Mouse (Mus musculus): Measurements from ENCODE around the gene Ank2. TPM values are rescaled to one million over a fixed set of nuclear protein-coding genes. Genes with fewer than 3 reads are reported as not detected.

Gene Ank2
- polyA plus RNA-seq, 1 experiment from 2014 or later = 0.46 TPM

- Histone ChIP-seq H3K36me3 (ENCODE audit: inconsistent target) (no peaks in the 10 kb centered on the region), H3K27ac (no peak overlapping the region), H3K79me2 (ENCODE audit: inconsistent target) (no peaks in the 10 kb centered on the region), H3K4me3 (ENCODE audit: inconsistent target) (no peak overlapping the region)
- WGBS (ENCODE audit: missing documents) = 92% methylated on average over 1 of the region's 1 CpGs
These were observed 330.0 kb downstream of the Ank2 start for GRCm38 (mm10) chr3:127169114-127169513.

- Histone ChIP-seq H3K79me2 (ENCODE audit: inconsistent target) (no peaks in the 10 kb centered on the region), H3K4me3 (ENCODE audit: inconsistent target) (no peak overlapping the region), H3K36me3 (ENCODE audit: inconsistent target) (no peaks in the 10 kb centered on the region), H3K27ac (no peak overlapping the region)
- 65% methylated on average over 3 of the region's 3 CpGs for WGBS (ENCODE audit: missing documents)
These were observed 335.4 kb downstream of the Ank2 start for GRCm38 (mm10) chr3:127163749-127164148.

DNA sequence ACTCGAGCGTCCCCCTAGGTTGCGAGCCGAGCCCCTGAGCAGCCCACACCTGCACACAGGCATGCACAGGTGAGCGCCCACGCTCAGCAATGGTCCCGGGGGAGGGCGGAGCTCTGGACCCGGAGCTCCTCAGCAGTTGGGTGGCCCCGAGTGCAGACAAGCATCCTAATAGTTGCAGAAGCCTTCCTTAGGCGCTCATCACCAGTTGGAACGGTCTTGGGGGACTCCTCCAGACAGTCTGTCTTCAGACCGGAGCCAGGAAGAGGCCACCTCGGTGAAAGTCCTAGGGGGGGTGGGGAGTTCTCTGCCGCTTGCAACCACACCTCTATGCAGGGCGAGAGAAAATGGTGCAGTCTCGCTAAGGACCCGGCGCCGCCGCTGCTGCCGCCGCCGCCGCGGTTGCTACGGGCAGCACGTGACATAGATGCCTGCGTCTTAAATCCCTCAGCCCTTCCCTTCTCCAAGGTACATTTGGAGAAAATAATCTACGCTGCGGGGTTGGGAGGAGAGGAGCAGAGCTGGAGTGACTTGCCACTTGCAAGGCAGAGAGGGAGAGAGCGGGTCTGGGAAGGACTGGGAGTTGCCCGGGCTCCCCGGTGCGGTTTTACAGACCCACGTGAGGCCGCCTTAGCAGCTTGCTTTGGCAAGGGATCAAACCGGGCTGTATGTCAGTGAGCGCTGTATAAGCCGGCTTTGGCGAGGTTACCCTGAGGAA, 337.0 kb downstream of the Ank2 start:
- Histone ChIP-seq H3K27ac (no peak overlapping the region), H3K4me3 (ENCODE audit: inconsistent target) (no peak overlapping the region), H3K79me2 (ENCODE audit: inconsistent target) (no peaks in the 10 kb centered on the region), H3K36me3 (ENCODE audit: inconsistent target) (no peaks in the 10 kb centered on the region)
- WGBS (ENCODE audit: missing documents) = 2% methylated on average over 38 of the region's 41 CpGs

DNA sequence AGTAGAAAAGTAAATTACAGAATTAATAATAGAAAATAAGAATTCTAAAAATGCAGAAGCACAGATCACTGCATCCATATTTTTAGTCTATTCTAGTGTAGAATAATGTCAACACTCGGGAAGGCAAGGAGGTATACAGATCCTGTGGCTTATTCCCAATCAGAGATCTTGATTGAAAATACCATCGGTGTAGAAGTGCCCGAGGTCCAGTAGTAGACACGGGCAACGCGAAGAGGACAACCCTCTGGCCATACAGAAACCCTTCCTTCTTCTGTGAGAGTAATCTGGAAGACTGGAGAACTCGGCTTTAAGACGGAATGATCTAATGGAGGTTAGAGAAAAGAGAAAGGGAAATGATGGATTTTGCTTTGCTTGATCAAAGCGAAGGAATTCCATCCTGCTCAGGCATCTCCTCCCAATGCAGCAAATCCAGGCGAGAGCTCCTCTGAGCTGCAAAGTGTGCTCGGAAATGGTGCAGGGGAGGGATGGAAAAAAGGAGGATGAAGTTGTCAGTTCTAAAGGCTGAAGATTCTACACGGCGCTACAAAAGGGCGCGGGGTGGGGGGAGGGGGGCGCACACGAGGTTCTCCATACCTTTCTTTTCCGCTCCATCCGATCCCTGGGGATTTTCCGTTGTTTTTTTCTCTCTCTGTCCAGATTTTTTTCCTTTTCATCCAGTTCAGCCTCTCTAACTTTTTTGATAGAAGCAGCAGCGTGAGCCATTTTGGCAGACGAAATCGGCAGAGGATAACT, 337.9 kb downstream of the Ank2 start:
- H3K79me2 ChIP-seq (ENCODE audit: inconsistent target) = no peaks in the 10 kb centered on the region
- WGBS (ENCODE audit: missing documents) = 20% methylated on average over 14 of the region's 23 CpGs
- H3K4me3 ChIP-seq (ENCODE audit: inconsistent target) = no peak overlapping the region
- H3K27ac ChIP-seq = no peak overlapping the region
- H3K36me3 ChIP-seq (ENCODE audit: inconsistent target) = no peaks in the 10 kb centered on the region

- WGBS (ENCODE audit: missing documents) = 84% methylated on average over 3 of the region's 3 CpGs
- Histone ChIP-seq H3K27ac (no peak overlapping the region), H3K4me3 (ENCODE audit: inconsistent target) (no peak overlapping the region), H3K79me2 (ENCODE audit: inconsistent target) (no peaks in the 10 kb centered on the region), H3K36me3 (ENCODE audit: inconsistent target) (no peaks in the 10 kb centered on the region)
These were observed 341.4 kb downstream of the Ank2 start for GRCm38 (mm10) chr3:127157706-127158105.

DNA sequence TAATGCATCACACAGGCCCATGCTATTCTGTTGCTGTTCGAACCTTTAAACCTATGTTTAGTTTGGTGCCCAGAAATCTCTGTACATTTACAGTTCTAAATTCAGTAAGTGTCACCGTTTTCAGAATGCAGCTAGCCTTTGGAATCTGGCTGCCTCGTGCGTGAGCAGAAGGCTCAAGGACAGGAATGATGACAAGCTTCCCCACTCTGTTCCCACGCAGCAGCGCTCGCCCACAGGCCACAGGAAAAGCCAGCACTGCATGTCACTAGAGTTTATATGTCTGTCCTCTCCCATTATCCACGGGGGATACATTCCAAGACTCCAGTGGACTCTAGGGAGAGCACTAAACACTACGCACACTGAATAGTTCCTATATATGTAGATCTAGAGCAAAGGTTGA, 343.1 kb downstream of the Ank2 start:
- H3K36me3 ChIP-seq (ENCODE audit: inconsistent target) = no peaks in the 10 kb centered on the region
- H3K27ac ChIP-seq = no peak overlapping the region
- no peaks in the 10 kb centered on the region for H3K79me2 ChIP-seq (ENCODE audit: inconsistent target)
- H3K4me3 ChIP-seq (ENCODE audit: inconsistent target) = no peak overlapping the region
- 90% methylated on average over 9 of the region's 9 CpGs for WGBS (ENCODE audit: missing documents)

- H3K27ac ChIP-seq = no peak overlapping the region
These were observed 345.3 kb downstream of the Ank2 start for GRCm38 (mm10) chr3:127153861-127154260.

GRCm38 (mm10) chr3:127153443-127153842, 345.7 kb downstream of the Ank2 start:
- Histone ChIP-seq H3K4me3 (ENCODE audit: inconsistent target) (no peak overlapping the region), H3K27ac (no peak overlapping the region), H3K79me2 (ENCODE audit: inconsistent target) (no peaks in the 10 kb centered on the region), H3K36me3 (ENCODE audit: inconsistent target) (no peaks in the 10 kb centered on the region)
- WGBS (ENCODE audit: missing documents) = 97% methylated on average over 3 of the region's 3 CpGs

More at GRCm38 (mm10) chr3:127153861-127154260, 345.3 kb downstream of the Ank2 start:
- no peak overlapping the region for H3K4me3 ChIP-seq (ENCODE audit: inconsistent target)
- WGBS (ENCODE audit: missing documents) = 93% methylated on average over 2 of the region's 3 CpGs
- no peaks in the 10 kb centered on the region for H3K79me2 ChIP-seq (ENCODE audit: inconsistent target)
- H3K36me3 ChIP-seq (ENCODE audit: inconsistent target) = no peaks in the 10 kb centered on the region

GRCm38 (mm10) chr3:127148648-127149047, 350.5 kb downstream of the Ank2 start:
- WGBS (ENCODE audit: missing documents) = 83% methylated on average over 3 of the region's 3 CpGs

GRCm38 (mm10) chr3:127140590-127140989, 358.6 kb downstream of the Ank2 start:
- Histone ChIP-seq H3K27ac (no peak overlapping the region), H3K4me3 (ENCODE audit: inconsistent target) (no peak overlapping the region)
- 91% methylated on average over 6 of the region's 9 CpGs for WGBS (ENCODE audit: missing documents)

More at GRCm38 (mm10) chr3:127148648-127149047, 350.5 kb downstream of the Ank2 start:
- H3K36me3 ChIP-seq (ENCODE audit: inconsistent target) = no peaks in the 10 kb centered on the region
- no peak overlapping the region for H3K27ac ChIP-seq
- no peak overlapping the region for H3K4me3 ChIP-seq (ENCODE audit: inconsistent target)
- no peaks in the 10 kb centered on the region for H3K79me2 ChIP-seq (ENCODE audit: inconsistent target)

DNA sequence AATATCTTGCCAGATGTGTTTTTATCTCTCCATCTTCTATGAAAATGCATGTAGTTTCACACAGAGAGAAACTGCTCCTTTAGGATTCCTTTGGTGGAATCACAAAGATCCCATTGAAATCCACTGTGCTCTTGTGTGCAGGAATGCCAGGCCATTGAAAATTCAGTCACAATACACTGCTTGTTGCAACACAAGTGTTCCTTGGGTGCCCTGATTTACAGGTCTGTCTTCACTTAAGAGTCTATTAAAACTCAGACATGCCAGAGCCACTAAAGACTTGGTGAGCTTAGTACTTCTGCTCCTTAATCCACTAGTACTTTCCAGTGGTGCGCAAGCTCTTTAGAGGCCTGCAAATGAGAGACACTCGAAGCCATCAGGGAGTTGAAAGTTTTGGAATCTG, 359.5 kb downstream of the Ank2 start:
- Histone ChIP-seq H3K27ac (no peak overlapping the region), H3K4me3 (ENCODE audit: inconsistent target) (no peak overlapping the region), H3K79me2 (ENCODE audit: inconsistent target) (no peaks in the 10 kb centered on the region), H3K36me3 (ENCODE audit: inconsistent target) (no peaks in the 10 kb centered on the region)
- 93% methylated on average over 2 of the region's 2 CpGs for WGBS (ENCODE audit: missing documents)

More at GRCm38 (mm10) chr3:127140590-127140989, 358.6 kb downstream of the Ank2 start:
- Histone ChIP-seq H3K36me3 (ENCODE audit: inconsistent target) (no peaks in the 10 kb centered on the region), H3K79me2 (ENCODE audit: inconsistent target) (no peaks in the 10 kb centered on the region)

- Histone ChIP-seq H3K36me3 (ENCODE audit: inconsistent target) (no peaks in the 10 kb centered on the region), H3K4me3 (ENCODE audit: inconsistent target) (no peak overlapping the region), H3K79me2 (ENCODE audit: inconsistent target) (no peaks in the 10 kb centered on the region), H3K27ac (no peak overlapping the region)
- 57% methylated on average over 5 of the region's 5 CpGs for WGBS (ENCODE audit: missing documents)
These were observed 361.6 kb downstream of the Ank2 start for GRCm38 (mm10) chr3:127137508-127137907.

DNA sequence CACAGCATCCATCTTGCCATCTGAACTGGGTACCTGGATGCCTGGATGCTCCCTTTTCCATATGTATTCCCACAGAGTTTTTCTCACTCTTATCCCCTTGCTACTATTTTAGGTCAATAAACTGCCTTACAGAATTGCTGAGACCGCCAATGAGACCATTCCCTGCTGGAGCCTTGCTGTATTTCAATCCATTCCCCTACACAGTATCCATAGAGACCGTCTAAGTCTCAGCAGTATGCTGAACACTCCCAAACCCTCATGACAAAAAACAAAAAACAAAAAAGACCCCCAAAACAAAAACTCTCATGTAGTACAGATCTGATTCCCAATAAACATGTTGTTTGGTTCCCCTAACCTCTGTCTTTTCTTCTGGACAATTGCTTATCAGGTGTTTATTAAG, 365.1 kb downstream of the Ank2 start:
- H3K4me3 ChIP-seq (ENCODE audit: inconsistent target) = no peak overlapping the region
- no peaks in the 10 kb centered on the region for H3K36me3 ChIP-seq (ENCODE audit: inconsistent target)
- H3K27ac ChIP-seq = no peak overlapping the region
- WGBS (ENCODE audit: missing documents) = 86% methylated on average over 2 of the region's 2 CpGs
- no peaks in the 10 kb centered on the region for H3K79me2 ChIP-seq (ENCODE audit: inconsistent target)

- WGBS (ENCODE audit: missing documents) = 89% methylated on average over 3 of the region's 3 CpGs
- H3K4me3 ChIP-seq (ENCODE audit: inconsistent target) = no peak overlapping the region
- H3K79me2 ChIP-seq (ENCODE audit: inconsistent target) = no peaks in the 10 kb centered on the region
- no peaks in the 10 kb centered on the region for H3K36me3 ChIP-seq (ENCODE audit: inconsistent target)
- H3K27ac ChIP-seq = no peak overlapping the region
These were observed 368.1 kb downstream of the Ank2 start for GRCm38 (mm10) chr3:127131048-127131447.

- no peak overlapping the region for H3K27ac ChIP-seq
- 93% methylated on average over 12 of the region's 12 CpGs for WGBS (ENCODE audit: missing documents)
- H3K36me3 ChIP-seq (ENCODE audit: inconsistent target) = no peaks in the 10 kb centered on the region
These were observed 368.9 kb downstream of the Ank2 start for GRCm38 (mm10) chr3:127130167-127130770.

More at GRCm38 (mm10) chr3:127130167-127130770, 368.9 kb downstream of the Ank2 start:
- Histone ChIP-seq H3K4me3 (ENCODE audit: inconsistent target) (no peak overlapping the region), H3K79me2 (ENCODE audit: inconsistent target) (no peaks in the 10 kb centered on the region)
